Mouse (Mus musculus) myocyte (in vitro differentiated cells): Measurements from ENCODE around the gene Arglu1.
A peak's percentile ranks its signal among the peaks of the same experiment; 100 is the strongest.

Experiments
- CEBPB ChIP-seq: IDR thresholded peaks from 2 replicates; pipeline ENCODE4 v1.6.1; 2011; ENCODE audit warnings: mild to moderate bottlenecking, moderate library complexity; ENCODE audit not compliant: poor library complexity, insufficient read depth, severe bottlenecking
- MAX ChIP-seq: IDR thresholded peaks from one replicate; pipeline ENCODE4 v1.6.1; 2011; ENCODE audit warnings: low read depth, mild to moderate bottlenecking, control low read depth
- POLR2A ChIP-seq: IDR thresholded peaks from one replicate; pipeline ENCODE4 v1.6.1; 2011; ENCODE audit warnings: low read depth, mild to moderate bottlenecking, control low read depth, moderate library complexity; ENCODE audit not compliant: insufficient read length
- SRF ChIP-seq: IDR thresholded peaks from one replicate; pipeline ENCODE4 v1.6.1; 2011; ENCODE audit warnings: low read depth; ENCODE audit not compliant: control insufficient read depth, insufficient read length
- USF1 ChIP-seq: IDR thresholded peaks from one replicate; pipeline ENCODE4 v1.6.1; 2011; ENCODE audit warnings: low read depth, mild to moderate bottlenecking, control low read depth, moderate library complexity

DNA sequence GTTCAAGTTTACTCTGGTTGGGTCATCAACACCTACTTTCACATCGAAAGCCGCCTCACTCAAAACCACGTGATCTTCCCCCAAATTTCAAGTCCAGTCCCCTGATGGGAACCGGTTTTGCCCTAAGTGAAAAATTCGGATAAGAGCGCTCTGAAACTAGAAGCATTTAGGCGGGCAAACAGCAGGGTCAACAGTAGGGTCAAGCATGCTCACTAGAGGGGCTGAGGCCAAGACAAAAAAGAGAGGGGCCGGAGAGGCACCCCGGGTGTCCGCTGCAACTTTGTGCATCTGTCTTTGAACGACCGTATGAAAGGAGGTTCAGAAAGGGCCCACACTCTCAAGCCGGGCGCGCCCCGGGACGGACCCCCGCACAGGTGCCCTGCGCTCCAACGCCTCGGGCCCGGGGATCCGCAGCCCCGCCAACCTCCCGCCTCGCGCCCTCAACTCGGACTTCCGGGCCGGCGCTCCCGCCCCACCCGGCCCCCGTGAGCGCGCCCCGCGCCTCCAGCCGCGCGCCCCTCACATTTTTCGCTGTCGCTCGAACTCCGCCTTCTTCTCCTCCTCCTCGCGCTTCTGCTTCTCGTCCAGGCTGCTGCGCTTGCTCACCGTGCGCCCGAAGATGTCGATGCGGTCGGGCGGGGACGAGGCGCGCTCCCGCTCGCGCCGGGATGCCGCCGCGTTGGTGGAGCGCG lies 721 bp downstream of the Arglu1 start:
- no peak for TF ChIP-seq POLR2A
- TF ChIP-seq SRF, result no peak
- peak; percentile 74 for TF ChIP-seq USF1
- no peak for TF ChIP-seq CEBPB
- no peak for TF ChIP-seq MAX
